Mouse (Mus musculus) frontal cortex, postnatal 14 days (tissue): ENCODE results near the gene Myof.

ENCODE experiments used
- DNase-seq, 2 experiments: peaks; one replicate each; pipeline ENCODE4 v3.0.0; 2022; ENCODE audit warnings: low spot score in 2 of 2

Gene Myof

DNA sequence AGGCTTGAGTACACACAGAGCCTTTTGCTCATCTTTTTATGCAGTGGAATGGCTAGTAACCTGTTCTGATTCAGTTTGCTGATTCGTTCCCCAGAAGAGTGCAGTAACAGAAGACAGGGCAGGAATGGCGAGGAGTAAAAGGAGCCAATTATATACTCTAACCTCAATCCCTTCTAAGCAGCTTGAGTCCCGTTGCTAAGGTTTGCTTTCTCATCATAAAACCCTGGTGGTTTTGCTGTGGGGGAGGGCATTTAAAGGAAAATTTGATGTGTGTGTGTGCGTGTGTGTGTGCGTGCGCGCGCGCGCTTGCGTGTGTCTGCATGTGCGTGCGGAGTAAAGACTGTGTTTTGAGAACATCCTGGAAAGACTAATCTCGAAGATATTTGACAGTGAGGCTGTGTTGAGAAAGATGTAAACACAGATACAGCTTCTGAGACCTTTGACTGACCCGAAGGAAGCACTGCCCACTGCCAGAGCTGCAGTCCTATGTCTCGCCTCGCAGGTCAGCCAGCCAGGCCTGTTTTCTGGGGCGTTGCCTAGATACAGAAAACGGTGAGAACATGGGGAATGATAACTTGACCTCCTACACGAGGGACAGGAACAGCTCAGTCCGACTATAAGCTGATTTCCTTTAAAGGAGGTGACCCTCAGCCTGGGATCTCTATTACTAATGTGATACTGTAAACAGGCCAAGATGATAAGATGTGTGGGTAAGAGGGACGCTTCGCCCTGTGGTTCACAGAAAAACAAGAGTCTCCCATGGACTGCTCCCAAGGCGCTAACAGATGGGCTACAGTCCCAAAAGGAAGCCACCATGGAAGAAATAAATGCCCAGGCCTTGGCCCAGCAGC, 39.5 kb downstream of the Myof start:
- DNase-seq = no peak

GRCm38 (mm10) chr19:38002816-38003215, 40.6 kb downstream of the Myof start:
- DNase-seq = no peak

DNA sequence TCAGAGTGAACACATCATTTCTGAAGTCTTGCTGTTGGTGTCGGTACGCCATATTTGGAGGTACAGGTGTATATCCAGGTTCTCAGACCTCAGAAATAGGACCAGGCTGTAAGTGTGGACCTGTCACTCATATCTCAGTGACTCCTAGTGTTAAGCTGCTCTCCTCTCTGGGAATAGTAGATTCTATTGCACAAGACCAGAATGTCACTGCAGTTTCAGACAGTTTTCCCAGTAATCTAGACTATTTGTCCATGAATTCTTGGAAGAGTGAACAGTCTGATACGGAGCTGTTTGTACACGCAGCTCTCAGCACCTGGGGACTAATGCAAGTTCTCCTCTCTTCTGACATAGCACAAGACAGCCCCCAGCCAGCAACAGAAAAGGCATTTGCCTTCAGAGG, 42.4 kb downstream of the Myof start:
- DNase-seq = no peak

GRCm38 (mm10) chr19:37999941-38000340, 43.4 kb downstream of the Myof start:
- no peak for DNase-seq

GRCm38 (mm10) chr19:37994301-37994700, 49.1 kb downstream of the Myof start:
- DNase-seq = no peak

DNA sequence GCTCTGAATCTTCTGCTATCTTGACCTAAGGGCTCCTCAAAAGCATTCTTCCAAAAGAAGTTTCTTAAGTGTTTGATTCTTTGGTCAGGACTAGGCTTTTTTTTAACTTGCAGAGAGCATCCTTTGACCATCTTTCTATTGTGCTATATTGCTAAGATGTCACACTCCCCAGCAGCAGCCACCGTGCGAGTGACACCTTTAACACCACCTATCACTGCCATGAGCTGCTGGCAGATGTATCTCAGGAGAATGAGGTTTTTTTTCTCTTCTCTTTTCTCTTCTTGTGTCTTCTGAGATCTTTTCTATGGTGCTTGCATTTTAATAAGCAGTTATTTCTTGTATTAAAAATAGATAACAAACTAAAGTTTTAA, 51.2 kb downstream of the Myof start:
- no peak for DNase-seq

DNA sequence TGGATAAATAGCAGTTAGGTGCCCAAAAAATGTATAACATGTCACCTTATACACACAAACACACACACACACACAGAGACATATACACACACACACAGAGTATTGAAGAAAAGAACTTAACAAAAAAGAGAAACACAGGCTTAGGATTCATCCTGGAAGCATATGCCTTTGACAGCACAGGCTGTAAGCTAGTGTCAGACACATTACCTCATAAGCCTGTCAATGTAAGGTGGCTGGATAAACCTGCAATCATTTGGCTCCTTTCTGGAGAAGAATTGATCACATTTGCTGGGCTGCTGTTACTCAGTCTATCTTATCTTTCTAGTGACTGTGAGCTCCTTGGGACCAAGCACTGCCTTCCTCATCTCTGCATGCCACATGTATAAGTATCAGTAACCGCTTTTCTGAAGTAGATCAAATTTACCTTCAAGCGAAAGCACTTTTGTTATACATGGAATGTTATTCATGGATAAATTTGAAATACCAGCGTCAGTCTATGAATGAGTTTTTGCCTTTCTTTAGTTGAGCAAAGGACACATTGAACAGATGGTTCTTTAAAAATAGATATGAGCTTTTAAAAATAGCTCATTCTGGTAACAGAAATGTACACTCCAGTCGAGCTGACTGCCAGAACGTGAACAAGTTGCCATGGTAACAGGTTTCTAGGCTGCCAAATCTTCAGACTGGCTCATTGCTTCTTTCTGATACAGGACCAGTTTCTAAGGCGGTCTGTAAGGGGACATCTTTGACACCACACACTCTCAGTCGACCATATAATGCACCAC, 51.8 kb downstream of the Myof start:
- peak; percentile 47 to 64 for DNase-seq

DNA sequence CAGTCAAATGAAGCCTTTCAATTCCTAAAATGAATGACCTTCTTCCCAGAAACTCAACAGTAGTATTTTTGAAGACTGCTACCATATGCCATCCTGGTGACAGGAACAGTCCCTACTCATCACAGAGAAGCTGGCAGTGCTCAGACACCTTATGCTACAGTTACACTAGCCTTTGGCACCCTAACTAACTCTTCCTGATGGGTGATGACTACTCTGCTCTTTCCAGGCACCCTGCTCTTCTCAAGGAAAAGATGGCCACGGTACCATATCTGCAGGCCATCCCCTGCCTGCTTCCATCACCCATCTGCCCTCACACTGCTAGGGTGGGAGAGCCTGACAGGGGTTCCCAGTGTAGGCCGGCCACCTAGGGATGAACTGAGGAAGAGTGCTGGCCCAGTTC, 53.4 kb downstream of the Myof start:
- DNase-seq = no peak

GRCm38 (mm10) chr19:37988156-37988555, 55.2 kb downstream of the Myof start:
- no peak for DNase-seq

DNA sequence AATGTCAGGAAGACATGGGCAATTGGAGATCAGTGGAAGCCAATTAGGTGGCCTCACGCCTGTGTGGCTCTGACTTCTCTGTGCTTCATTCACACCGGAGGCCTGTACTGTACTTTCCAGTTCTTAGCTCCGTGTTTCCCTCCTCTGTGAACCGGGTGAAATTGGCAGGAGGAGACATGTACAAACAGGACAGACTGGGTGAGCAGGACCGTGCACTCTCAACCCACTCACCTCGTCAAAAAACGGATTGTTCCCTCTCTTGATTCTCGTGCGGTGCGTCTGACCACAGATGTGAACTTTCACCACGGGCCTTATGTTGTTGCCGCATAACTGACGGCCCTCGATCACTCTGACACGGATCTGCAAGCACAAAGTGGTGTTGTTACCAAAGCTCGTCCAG, 57.6 kb downstream of the Myof start:
- DNase-seq = no peak

- no peak for DNase-seq
These were observed 67.4 kb downstream of the Myof start for GRCm38 (mm10) chr19:37975951-37976350.

DNA sequence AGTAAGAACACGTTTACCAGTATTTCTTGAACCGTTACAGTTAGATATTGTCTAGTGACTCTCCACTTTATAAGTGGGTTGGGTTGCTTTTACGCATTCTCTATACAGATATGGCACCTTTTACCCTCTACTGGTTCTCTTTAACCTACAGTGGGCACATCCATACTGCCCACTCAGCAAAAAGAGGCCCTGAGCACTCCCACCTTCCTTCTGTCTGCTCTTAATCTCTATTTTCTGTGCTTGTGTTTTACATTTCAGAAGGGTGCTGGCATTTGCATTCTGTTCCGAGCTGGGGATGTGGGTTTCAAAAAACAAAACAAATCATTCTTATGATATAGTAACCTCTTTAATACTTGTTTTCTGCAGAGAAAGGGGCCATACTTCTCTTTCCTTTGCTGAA, 72.8 kb downstream of the Myof start:
- no peak for DNase-seq

DNA sequence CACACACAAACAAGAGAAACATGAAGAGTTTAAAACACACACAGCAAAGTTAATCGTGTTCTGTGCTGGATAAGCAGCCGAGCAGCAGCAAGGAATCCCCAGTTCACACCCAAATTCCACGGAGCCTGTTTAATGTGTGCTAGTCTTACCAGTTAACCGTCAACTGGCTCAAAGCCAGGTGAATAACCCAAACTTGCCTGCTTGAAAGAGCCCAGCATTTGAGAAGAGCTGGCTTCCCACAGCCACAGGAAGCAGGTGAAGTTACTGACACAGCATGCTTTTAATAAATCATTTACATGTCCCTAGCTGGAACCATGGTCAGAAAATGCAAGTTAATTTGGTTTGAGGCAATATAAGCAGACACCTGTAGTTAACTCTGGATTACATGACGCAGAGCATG, 73.4 kb downstream of the Myof start:
- no peak for DNase-seq

DNA sequence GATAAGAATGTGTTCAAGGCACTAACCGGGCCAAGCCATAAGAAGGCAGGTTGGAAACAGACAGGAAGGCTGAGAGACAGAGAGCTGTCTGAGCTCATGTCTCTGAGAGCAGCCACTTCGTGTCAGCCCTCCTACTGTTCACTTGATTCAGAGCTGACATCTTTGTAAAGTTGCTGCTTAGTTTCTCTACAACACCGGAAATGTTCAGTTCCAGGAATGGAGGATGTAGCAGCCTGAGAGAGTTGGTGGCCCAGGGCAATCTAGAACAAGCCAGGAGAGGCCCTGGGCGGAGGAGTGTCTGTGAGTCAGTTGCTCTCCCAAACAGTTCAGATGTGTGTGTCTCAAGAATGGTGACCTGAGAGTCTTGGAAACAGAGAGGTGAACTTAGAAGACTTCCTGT, 77.5 kb downstream of the Myof start:
- no peak for DNase-seq

DNA sequence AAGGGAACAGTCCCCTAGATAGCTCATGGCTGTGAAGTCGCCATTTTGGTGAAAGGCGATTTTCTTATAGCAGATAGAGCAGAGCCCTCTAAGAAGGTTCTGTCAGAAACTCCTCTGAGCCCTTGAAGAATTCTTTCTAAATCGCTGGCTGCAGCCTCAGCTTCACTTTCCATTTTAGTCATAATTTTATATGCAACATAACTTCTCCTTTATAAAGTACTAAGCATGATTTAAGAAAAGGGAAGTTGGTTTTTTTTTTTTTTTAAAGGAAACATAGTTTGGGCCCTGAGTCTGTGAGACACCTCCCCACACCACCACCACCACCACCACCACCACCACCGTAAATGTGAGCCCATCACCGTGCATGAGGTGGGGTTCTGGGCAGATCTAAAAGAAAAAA, 80.0 kb downstream of the Myof start:
- DNase-seq = no peak

DNA sequence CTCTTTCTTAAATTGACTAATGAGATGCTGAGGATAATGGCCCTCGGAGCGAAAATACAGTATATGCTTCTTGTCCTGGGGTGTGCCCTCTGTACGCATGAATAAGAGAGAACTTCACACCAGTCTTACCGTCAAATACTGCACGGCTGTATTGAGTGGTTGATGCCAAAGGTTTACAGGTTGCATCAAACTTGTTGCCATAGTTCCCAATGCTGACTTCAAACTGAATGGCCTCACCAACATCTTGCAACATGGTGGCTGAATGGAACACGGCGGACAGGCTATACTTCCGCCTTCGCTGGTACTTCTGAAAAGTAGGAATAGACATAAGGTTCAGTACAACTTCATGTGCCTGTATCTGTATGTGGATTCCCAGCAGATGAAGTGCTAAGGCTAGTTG, 82.6 kb downstream of the Myof start:
- DNase-seq = no peak

DNA sequence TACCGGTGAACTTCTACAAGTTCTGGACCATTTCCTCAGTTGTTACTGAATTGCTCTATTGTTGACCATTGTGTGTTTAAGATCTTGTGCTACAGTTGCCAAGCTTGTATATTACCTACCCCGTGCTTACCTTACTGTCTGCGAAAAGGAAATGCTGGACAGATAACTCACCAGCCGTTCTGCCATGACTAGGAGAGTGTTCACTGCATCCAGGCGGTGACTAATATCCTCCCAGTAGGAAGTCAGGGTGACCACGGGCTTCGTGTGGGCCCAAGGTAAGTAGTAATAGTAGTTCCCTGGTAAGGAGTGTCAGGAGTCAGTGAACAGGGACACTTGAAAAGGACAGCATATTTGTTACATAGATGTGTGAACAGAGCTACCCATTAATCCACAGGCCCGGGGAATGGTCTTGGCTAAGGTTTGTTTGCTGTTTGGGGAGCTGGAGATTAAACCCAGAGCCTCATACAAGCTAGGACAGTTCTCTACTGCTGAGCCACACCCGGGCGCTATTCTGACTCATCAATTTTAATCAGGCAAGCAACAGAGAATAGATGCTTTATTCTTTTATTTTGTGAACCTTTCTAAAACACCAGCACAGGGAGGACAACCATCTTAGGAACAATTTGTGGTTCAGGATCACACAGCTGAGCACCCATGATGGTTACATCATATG, 83.7 kb downstream of the Myof start:
- no peak for DNase-seq

DNA sequence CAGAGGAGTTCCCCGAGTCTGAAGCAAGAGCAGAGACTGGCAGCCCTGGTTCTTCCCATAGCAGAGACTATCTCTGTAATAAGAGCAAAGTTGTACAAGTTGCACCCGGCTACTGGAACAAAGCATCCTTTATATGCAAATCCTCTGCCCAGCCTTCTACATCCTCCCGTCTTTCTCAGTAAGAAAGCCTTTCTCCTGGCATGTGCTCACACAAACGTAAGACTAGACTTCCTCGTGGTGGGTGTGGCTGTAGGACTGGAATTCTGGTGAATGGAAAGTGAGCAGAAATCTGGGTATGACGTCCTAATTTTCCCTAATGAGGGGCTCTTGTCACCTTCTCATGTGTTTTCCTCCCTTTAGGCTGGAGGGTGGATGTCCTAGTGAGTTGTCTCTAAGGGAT, 84.3 kb downstream of the Myof start:
- DNase-seq = no peak

GRCm38 (mm10) chr19:37957256-37957655, 86.1 kb downstream of the Myof start:
- no peak for DNase-seq

DNA sequence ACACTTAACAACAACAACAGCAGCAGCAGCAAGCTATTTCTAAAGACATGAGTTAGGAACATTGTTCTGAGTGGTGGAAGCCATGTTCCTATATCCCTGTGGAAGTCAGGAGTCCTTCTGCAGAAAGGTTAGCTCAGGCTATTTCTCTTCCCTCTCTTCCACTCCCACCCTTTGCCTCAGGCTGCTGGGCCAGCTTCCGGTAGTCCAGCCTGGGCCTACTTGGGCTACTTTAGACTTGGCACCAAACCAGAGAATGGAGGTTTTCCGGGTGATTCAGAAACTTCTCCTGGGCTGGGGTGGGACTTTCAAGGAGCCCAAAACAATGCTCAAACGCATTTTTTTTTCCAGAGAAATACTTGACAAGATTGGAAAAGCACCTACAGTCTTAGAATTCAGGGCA, 87.4 kb downstream of the Myof start:
- no peak for DNase-seq

GRCm38 (mm10) chr19:37955425-37956001, 87.9 kb downstream of the Myof start:
- peak; percentile 41 to 72 for DNase-seq

GRCm38 (mm10) chr19:37954772-37955171, 88.6 kb downstream of the Myof start:
- no peak for DNase-seq
